Mouse (Mus musculus) Muller cell, postnatal 12 days (primary cell): ENCODE results near the gene Ptpdc1.
A peak's percentile ranks its signal among the peaks of the same experiment; 100 is the strongest.

Source experiments
- DNase-seq: peaks from one replicate; pipeline ENCODE4 v3.0.0-alpha.2; 2015; ENCODE audit errors: inconsistent ontology term

The Ptpdc1 gene

GRCm38 (mm10) chr13:48547623-48548022 is 77.8 kb downstream of the Ptpdc1 start:
- no peak for DNase-seq

DNA sequence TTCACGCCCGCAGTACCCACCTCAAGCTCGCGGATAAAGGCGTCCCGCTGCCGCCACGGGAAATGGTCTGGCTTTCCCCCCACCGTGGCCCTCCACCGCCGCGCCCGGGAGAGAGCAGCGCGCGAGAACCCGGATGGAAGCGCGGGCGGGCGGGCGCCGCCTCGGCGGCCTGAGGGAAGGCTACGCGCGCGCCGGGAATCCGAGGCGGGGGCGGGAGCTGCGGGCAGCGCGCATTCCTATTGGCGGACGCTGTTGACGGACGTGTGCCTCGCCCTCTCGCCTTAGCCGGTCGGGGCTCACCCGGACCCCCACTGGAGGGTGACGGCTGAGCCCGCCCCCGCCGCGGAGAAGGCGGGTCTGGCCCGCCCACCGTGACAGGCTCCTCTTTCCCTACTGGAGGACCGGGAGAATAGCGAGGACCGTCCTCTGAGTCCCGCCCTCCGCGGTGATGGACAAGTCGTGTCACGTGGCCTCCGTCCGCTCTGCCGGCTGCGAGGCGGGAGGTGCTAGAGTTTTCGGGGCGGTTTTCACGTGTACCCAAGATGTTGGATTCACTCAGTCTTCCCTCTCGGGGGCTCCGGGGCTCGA is 79.0 kb downstream of the Ptpdc1 start:
- DNase-seq: peak; percentile 100

DNA sequence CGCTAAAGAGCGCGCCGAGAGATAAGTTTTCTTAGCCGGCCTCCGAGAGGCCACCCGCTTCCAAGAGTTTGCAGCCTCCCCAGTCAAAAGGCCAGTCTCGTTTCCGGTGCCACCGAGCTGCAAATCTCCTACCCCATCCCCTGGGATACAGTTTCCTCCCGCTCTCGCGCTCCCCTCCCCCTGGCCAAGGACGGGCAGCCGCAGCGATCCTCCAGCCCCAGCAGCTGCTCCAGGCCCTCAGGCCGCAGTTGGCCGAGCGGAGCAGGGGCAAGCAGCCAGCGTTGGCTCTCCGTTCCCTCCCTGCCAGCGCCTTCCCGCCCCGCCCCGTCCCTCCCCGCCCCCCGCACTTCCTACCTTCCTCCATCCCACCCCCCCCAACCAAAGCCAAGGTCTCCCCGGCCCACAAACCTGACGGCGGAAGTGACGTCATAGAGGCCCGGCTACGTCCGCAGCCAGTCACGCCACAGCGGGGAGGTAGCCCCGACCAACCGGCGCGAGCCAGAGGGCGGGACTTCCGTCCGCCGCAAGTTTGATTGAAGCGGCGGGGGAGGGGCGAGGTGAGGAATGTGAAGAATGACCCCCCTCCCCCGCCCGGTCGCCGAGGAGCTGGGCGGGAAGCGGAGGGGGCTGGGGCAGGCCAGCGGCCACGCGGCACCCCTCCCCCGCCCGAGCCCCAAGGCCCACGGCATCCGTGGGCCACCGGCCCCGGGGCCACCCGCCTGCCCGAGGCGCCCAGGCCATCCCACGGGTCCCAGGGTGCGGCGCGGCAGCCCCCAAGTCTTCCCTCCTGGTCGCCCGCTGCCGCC is 79.8 kb downstream of the Ptpdc1 start:
- DNase-seq: peak; percentile 100

- no peak for DNase-seq
These were observed 80.6 kb downstream of the Ptpdc1 start for GRCm38 (mm10) chr13:48544867-48545266.

GRCm38 (mm10) chr13:48544391-48544790 is 81.1 kb downstream of the Ptpdc1 start:
- no peak for DNase-seq

DNA sequence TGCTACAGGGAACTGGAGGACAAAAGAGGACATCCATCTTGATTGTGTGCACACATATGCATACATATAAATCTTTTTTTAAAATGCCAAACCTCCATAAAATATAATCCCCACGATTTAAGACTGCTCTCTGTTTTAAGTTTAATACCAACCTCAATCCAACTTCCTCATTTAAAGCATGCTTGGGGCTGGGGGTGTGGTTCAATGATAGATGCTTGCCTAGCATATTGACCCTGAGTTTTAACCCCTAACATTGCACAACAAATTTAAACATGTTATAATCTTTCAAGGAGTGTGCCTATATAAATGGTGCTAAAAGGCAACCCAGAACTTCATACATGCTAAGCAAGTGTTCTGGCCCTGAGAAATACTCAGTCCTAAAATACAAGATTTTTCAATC is 85.0 kb downstream of the Ptpdc1 start:
- DNase-seq: no peak

GRCm38 (mm10) chr13:48533441-48533840 is 92.0 kb downstream of the Ptpdc1 start:
- DNase-seq: no peak

DNA sequence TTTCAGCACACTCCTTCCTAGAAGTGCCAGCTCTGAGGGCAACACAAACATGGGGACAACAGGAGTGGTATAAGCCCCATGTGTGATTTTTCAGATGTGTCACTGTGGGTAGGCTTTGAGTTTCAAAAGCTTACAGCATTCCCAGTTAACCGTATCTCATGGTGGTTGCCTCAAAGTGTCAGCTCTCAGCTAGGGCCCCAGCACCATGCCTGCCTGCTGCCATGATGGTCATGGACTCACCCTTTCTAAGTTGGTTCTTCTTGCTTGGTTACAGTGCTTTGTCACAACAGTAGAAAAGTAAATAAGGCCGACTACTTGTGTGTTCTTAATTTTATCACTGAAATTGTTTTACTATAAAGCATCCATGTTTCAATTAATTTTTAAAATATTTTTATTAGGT is 94.0 kb downstream of the Ptpdc1 start:
- DNase-seq: no peak

- DNase-seq: no peak
These were observed 94.8 kb downstream of the Ptpdc1 start for GRCm38 (mm10) chr13:48530685-48531084.

DNA sequence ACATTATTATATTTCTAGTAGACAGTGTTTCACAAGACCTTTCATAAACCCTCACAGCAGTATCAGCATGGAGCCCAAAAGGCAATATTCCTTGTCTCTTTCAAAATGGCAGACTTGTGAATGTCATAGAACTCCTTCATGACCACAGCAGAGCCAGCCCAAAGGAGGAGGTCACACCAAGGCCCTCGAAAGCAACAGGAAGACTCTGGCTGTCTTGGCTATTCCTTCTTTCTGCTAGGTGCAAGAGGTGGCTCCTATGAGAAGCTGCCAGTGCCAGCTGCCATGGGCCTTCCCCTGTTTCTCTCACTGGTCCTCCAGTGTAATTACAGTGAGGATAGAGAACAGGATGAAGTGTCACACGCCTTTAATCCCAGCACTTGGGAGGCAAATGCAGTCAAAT is 96.4 kb downstream of the Ptpdc1 start:
- DNase-seq: no peak

DNA sequence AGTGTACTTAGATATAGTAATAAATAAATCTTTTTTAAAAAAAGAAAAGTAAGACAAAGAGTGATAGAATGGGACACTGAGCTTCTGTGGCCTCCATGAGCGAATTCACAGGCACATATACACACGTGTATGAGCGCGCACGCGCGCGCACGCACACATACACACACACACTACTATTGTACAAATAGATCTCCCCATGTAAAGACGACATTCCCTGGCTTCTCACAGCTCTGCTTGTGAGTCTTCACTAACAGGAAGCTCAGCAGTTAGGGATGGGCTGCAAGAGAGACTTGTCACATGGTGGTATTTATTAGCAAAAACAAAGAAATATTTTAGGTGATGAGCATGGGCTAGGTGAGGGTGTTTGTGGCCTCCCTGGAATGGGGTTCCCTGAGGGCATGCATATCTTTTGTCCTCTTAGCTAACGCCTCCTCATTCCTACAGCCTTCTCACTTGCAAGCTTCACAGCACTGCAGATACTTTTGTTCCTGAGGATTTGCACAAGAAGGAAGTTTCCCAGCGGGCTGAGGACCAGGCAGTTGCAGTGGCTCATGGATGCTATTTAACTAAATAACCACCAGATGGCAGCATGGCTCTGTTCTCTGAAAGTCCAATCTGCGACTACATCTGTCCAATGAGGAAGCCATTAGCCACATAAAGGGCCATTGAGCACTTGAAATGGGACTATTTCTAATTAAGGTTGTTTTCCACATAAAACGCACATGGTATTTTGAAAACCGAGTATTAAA is 97.2 kb downstream of the Ptpdc1 start:
- peak; percentile 80 for DNase-seq
